Mouse (Mus musculus) ES-E14 (cell line): ENCODE data around the gene Foxd3.

Experiments used
- CHD2 ChIP-seq: IDR thresholded peaks from 2 replicates; pipeline ENCODE4 v1.6.1; 2014; ENCODE audit warnings: mild to moderate bottlenecking, low read depth, low read length, inconsistent platforms
- HCFC1 ChIP-seq: IDR thresholded peaks from 2 replicates; pipeline ENCODE4 v1.6.1; 2012; ENCODE audit warnings: low read length, inconsistent platforms, borderline replicate concordance; ENCODE audit not compliant: insufficient read depth
- MAFK ChIP-seq: IDR thresholded peaks from 2 replicates; pipeline ENCODE4 v1.6.1; 2014; ENCODE audit warnings: mild to moderate bottlenecking, low read depth, low read length, inconsistent platforms; ENCODE audit not compliant: insufficient read depth
- ZC3H11A ChIP-seq: IDR thresholded peaks from 2 replicates; pipeline ENCODE4 v1.6.1; 2012; ENCODE audit warnings: low read depth, mild to moderate bottlenecking, inconsistent platforms, low read length, borderline replicate concordance
- ZNF384 ChIP-seq: IDR thresholded peaks from 2 replicates; pipeline ENCODE4 v1.6.1; 2012; ENCODE audit warnings: low read depth, low read length, inconsistent platforms

DNA sequence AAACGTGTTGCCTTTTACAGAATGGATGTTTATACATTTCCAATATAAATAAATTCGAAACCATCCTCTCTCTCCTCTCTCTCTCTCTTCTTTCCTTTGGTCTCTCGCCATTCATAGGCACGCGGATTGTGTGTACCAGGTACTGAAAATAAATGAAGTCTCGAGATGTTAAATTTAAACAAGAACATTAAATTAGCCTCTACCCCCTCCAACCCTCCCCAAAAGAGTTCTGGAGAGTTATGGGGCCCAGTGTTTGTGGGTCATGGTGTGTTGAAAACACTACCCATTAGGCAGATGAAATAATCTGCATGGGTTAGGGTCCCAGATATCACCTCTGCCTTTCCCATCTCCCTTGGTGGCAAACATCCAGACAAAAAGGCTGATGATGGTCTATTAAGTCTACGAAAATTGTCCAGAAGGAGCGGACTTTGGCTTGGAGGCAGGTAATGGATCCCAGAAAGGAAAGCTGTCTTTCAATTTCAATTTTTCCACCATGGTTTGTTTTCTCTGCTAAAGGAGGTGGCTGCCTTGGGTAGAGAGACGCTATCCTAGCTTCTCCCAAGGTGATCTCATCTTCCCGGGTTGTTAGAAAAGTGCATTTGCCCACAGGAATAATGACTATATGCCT, 4.2 kb upstream of the Foxd3 start:
- TF ChIP-seq ZNF384 (no peak), ZC3H11A (no peak), CHD2 (no peak), MAFK (no peak), HCFC1 (no peak)
